Mouse (Mus musculus) kidney, adult 2 months (tissue): Measurements from ENCODE around the gene Plcd3.

Experiments
- CTCF ChIP-seq: fragments of 200-500 bp; conservative IDR thresholded peaks from 2 replicates; pipeline ENCODE4 v1.5.1; 2011; ENCODE audit warnings: low read depth, mild to moderate bottlenecking, control low read depth, low read length, moderate library complexity, mixed read lengths; ENCODE audit not compliant: insufficient read depth, insufficient read length
- POLR2A ChIP-seq: fragments of 200-500 bp; IDR thresholded peaks from one replicate; pipeline ENCODE4 v1.6.1; 2011; ENCODE audit warnings: low read depth, low read length, control low read depth

- TF ChIP-seq POLR2A (no peak), CTCF (no peak)
These were observed 32.2 kb upstream of the Plcd3 start for GRCm38 (mm10) chr11:103133456-103134185.
